Comparison of ENCODE assay signal across 9 mouse cellular contexts in the genomic region with DNA sequence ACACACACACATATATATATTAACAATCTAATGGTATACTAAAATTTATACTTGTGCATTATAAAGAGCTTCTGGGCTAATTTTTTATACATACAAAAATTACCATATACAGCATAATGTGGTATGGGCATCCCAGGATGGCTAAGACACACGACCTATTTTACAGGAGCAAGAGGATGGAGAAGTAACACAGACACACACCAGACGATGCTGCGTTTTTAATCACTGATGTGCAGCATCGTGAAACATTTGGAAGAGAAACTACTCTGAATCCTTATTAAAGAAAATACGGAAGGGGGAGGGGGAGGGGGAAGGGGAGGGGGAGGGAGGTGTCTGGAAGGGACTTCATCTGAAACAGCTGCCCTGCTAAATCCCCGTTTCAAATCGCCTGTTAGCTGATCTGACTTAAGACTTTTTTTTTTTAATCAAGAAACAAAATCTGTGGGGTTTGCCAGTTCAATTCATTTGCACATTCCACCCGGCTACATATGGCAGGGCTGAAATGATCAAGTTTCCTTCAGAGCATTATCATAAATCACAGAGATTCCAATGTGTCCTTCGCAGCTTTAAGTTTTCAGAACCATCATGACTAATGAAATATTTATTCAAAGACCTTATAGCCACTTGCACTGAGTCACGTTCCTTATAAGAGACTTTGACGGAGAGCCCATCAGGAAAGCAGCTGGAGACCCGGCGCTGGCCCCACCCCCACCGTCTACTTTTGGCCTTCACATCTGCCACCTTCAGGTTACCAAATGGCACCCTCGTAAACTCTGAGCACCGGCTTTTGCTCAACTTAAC.
DNase-seq lines count a peak whose midpoint lies in the region; ATAC-seq and TF ChIP-seq lines count a peak whose summit lies in the region.
"Had no signal": no experiment of that assay in that cellular context is flagged by ENCODE, and none has a peak within 500 bp of the region (broad histone marks: within the 10 kb centered on the region; RNA-seq: fewer than 3 reads in every experiment).

No protein-coding gene starts in this region.

- peak overlapping the region; percentile 52 for H3K4me2 ChIP-seq in heart, embryonic 12.5 days
- peak overlapping the region; percentile 17 for H3K4me2 ChIP-seq in forebrain, postnatal 0 days (ENCODE audit: low read depth)
- peak overlapping the region; percentile 34 for H3K4me2 ChIP-seq in midbrain, embryonic 15.5 days

- no peaks in the 10 kb centered on the region for H3K27me3 ChIP-seq in heart, embryonic 12.5 days (replicated peaks)
- no peaks in the 10 kb centered on the region for H3K27me3 ChIP-seq in heart, adult 2 months (ENCODE audit: control insufficient read depth, insufficient read depth, low read length)
- no peaks in the 10 kb centered on the region for H3K27me3 ChIP-seq in forebrain, postnatal 0 days (ENCODE audit: insufficient read depth, low read length)
- H3K27me3 ChIP-seq in midbrain, embryonic 15.5 days (replicated peaks): no peaks in the 10 kb centered on the region
- H3K27me3 ChIP-seq: megakaryocyte, embryonic 14.5 days had no signal

- H3K4me1 ChIP-seq in heart, embryonic 12.5 days (replicated peaks): 0 out of 2 replicates have a peak, but pooled peaks cover 3% of the 10 kb centered on the region
- H3K4me1 ChIP-seq in heart, adult 2 months (ENCODE audit: control insufficient read depth, insufficient read depth, low read length): no peaks in the 10 kb centered on the region; the same call in 1 of the 2 replicates
- H3K4me1 ChIP-seq in forebrain, postnatal 0 days (ENCODE audit: insufficient read depth): peaks cover 12% of the 10 kb centered on the region
- peaks cover 12% of the 10 kb centered on the region; the same call in 1 of the 2 replicates for H3K4me1 ChIP-seq in midbrain, embryonic 15.5 days
- H3K4me1 ChIP-seq: megakaryocyte, embryonic 14.5 days had no signal

- no peak for TF ChIP-seq CTCF in heart, adult 2 months (IDR thresholded peaks at IDR 0.05)
- TF ChIP-seq CTCF in forebrain, postnatal 0 days (IDR thresholded peaks at IDR 0.05; ENCODE audit: low read depth): no peak

- no peak overlapping the region for H3K9ac ChIP-seq in heart, embryonic 12.5 days
- H3K9ac ChIP-seq in heart, adult 2 months (ENCODE audit: low read depth, low read length): no peak overlapping the region
- H3K9ac ChIP-seq in forebrain, postnatal 0 days: no peak overlapping the region
- H3K9ac ChIP-seq in midbrain, embryonic 15.5 days: no peak overlapping the region

- H3K27ac ChIP-seq in heart, embryonic 12.5 days (ENCODE audit: poor library complexity, severe bottlenecking): no peak overlapping the region
- H3K27ac ChIP-seq in heart, adult 2 months: no peak overlapping the region
- no peak overlapping the region for H3K27ac ChIP-seq in forebrain, postnatal 0 days (ENCODE audit: low read depth, low read length)
- H3K27ac ChIP-seq in midbrain, embryonic 15.5 days: no peak overlapping the region

- WGBS in heart, embryonic 12.5 days: 13% methylated on average over 16 of the region's 16 CpGs
- 13% methylated on average over 16 of the region's 16 CpGs for WGBS in heart, adult 2 months
- 14% methylated on average over 16 of the region's 16 CpGs for WGBS in forebrain, postnatal 0 days
- 5% methylated on average over 16 of the region's 16 CpGs for WGBS in midbrain, embryonic 15.5 days

- no peaks in the 10 kb centered on the region for H3K36me3 ChIP-seq in heart, embryonic 12.5 days
- no peaks in the 10 kb centered on the region for H3K36me3 ChIP-seq in heart, adult 2 months (ENCODE audit: control insufficient read depth, insufficient read depth, low read length)
- no peaks in the 10 kb centered on the region for H3K36me3 ChIP-seq in forebrain, postnatal 0 days (ENCODE audit: insufficient read depth)
- no peaks in the 10 kb centered on the region for H3K36me3 ChIP-seq in midbrain, embryonic 15.5 days (replicated peaks)

- TF ChIP-seq POLR2A in heart, adult 2 months (IDR thresholded peaks at IDR 0.05; ENCODE audit: insufficient read depth, low read depth, low read length): no peak

- no peak for DNase-seq in heart, adult 2 months
- peak; percentile 28 for DNase-seq in Muller cell, postnatal 12 days (ENCODE audit: inconsistent ontology term)
- no peak for DNase-seq in forebrain, postnatal 0 days
- DNase-seq in testis, postnatal 14 days (ENCODE audit: low spot score): no peak
- no peak for DNase-seq in frontal cortex, adult 2 months (ENCODE audit: extremely low spot score in 1 of 2, low spot score in 1 of 2)
- no peak for DNase-seq in urinary bladder, postnatal 36 days (ENCODE audit: low spot score in 2 of 2)

- H3K79me2 ChIP-seq in heart, adult 2 months (replicated peaks; ENCODE audit: control insufficient read depth, insufficient read depth, low read length): no peaks in the 10 kb centered on the region

- ATAC-seq in heart, embryonic 12.5 days (ENCODE audit: insufficient number of reproducible peaks, low FRiP score): no peak
- ATAC-seq in forebrain, postnatal 0 days: no peak
- 0 out of 2 replicates have a peak, but pooled peaks have one; percentile 45 for ATAC-seq in midbrain, embryonic 15.5 days (replicated peaks)

- H3K4me3 ChIP-seq in heart, embryonic 12.5 days: 0 out of 2 replicates have a peak overlapping the region, but pooled peaks have one; percentile 12
- H3K4me3 ChIP-seq in heart, adult 2 months: no peak overlapping the region
- H3K4me3 ChIP-seq in forebrain, postnatal 0 days (ENCODE audit: low read depth, low read length): no peak overlapping the region
- no peak overlapping the region for H3K4me3 ChIP-seq in midbrain, embryonic 15.5 days
- H3K4me3 ChIP-seq: megakaryocyte, embryonic 14.5 days had no signal

- H3K9me3 ChIP-seq in heart, embryonic 12.5 days (replicated peaks): no peaks in the 10 kb centered on the region
- H3K9me3 ChIP-seq in forebrain, postnatal 0 days (ENCODE audit: low read length): no peaks in the 10 kb centered on the region
- no peaks in the 10 kb centered on the region for H3K9me3 ChIP-seq in midbrain, embryonic 15.5 days
- H3K9me3 ChIP-seq: megakaryocyte, embryonic 14.5 days had no signal

- intact Hi-C loops in heart, adult 2 months (cut with DNase I): no loop called here

- TF ChIP-seq EP300 in heart, adult 2 months (IDR thresholded peaks at IDR 0.05; ENCODE audit: insufficient read depth, low read depth, low read length): no peak
